In the genomic region with DNA sequence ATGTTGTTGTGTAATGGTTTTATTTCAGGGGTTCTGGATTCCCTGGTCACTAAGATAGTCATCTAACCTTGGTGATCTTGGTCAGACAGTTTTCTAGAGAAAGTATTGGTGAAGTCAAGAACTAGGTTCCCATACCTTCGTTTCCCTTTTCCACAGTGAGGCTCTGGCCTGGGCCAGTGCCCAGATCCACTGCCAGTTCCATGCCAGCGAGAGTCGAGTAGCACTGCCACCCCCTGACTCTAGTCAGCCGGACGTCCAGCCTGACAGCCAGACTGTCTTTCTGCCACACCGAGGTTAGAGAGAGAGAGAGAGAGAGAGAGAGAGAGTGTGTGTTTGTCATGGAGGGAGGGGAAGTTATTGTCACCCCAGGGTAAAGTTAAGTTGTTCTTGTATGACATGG, we compare ENCODE assay signal across 8 mouse cellular contexts. TPM values are rescaled to one million over a fixed set of nuclear protein-coding genes. Genes with fewer than 3 reads are reported as not detected.
A peak's percentile ranks its signal among the peaks of the same experiment; 100 is the strongest.
DNase-seq lines count a peak whose midpoint lies in the region; ATAC-seq lines count a peak whose summit lies in the region.

No protein-coding gene starts in this region.

- peaks cover 49% of the 10 kb centered on the region for H3K36me3 ChIP-seq in heart, embryonic 12.5 days
- peaks cover 54% of the 10 kb centered on the region for H3K36me3 ChIP-seq in hindbrain, embryonic 10.5 days
- H3K36me3 ChIP-seq in midbrain, embryonic 10.5 days, result peaks cover 56% of the 10 kb centered on the region

- H3K4me2 ChIP-seq in heart, embryonic 12.5 days, result peak overlapping the region; percentile 99

- intact Hi-C loops in heart, postnatal 25 days (cut with DNase I), result loop anchor here (5.0 kb wide), 2 partner anchors 47 to 53 kb away; a partner anchor contains a TSS

- peaks cover 45% of the 10 kb centered on the region for H3K4me1 ChIP-seq in heart, embryonic 12.5 days (replicated peaks)
- peaks cover 54% of the 10 kb centered on the region for H3K4me1 ChIP-seq in hindbrain, embryonic 10.5 days (replicated peaks)
- H3K4me1 ChIP-seq in midbrain, embryonic 10.5 days, result peaks cover 48% of the 10 kb centered on the region

- H3K9me3 ChIP-seq in heart, embryonic 12.5 days (replicated peaks), result no peaks in the 10 kb centered on the region
- no peaks in the 10 kb centered on the region for H3K9me3 ChIP-seq in hindbrain, embryonic 10.5 days
- no peaks in the 10 kb centered on the region for H3K9me3 ChIP-seq in midbrain, embryonic 10.5 days (replicated peaks)

- no peaks in the 10 kb centered on the region for H3K27me3 ChIP-seq in heart, embryonic 12.5 days (replicated peaks)
- no peaks in the 10 kb centered on the region for H3K27me3 ChIP-seq in hindbrain, embryonic 10.5 days (ENCODE audit: insufficient read depth, poor library complexity, severe bottlenecking)
- no peaks in the 10 kb centered on the region for H3K27me3 ChIP-seq in midbrain, embryonic 10.5 days (ENCODE audit: low read depth, poor library complexity, severe bottlenecking)

- H3K27ac ChIP-seq in heart, embryonic 12.5 days (ENCODE audit: poor library complexity, severe bottlenecking), result no peak overlapping the region
- no peak overlapping the region for H3K27ac ChIP-seq in hindbrain, embryonic 10.5 days
- peak overlapping the region; percentile 94; the same call in 1 of the 2 replicates for H3K27ac ChIP-seq in midbrain, embryonic 10.5 days (replicated peaks)

- peak overlapping the region; percentile 95 for H3K4me3 ChIP-seq in heart, embryonic 12.5 days
- H3K4me3 ChIP-seq in hindbrain, embryonic 10.5 days, result peak overlapping the region; percentile 93
- peak overlapping the region; percentile 93 for H3K4me3 ChIP-seq in midbrain, embryonic 10.5 days

- H3K9ac ChIP-seq in heart, embryonic 12.5 days, result peak overlapping the region; percentile 92

- ATAC-seq in heart, embryonic 12.5 days (ENCODE audit: insufficient number of reproducible peaks, low FRiP score), result no peak
- no peak for ATAC-seq in activated CD4-positive, CD25-positive, alpha-beta regulatory T cell, adult 4 months
- ATAC-seq in cerebellum, adult (ENCODE audit: insufficient number of reproducible peaks, low FRiP score, low TSS enrichment), result no peak

- no peak for DNase-seq in heart, postnatal 25 days (ENCODE audit: low spot score)
- DNase-seq in adipocyte (ENCODE audit: low spot score), result peak; percentile 28
- DNase-seq in hindbrain, embryonic 10.5 days (ENCODE audit: low spot score), result no peak
- no peak for DNase-seq in midbrain, embryonic 10.5 days (ENCODE audit: low spot score)
- no peak for DNase-seq in layer of hippocampus, postnatal 25 days (ENCODE audit: extremely low spot score in 1 of 2, low spot score in 1 of 2)

- WGBS in heart, embryonic 12.5 days, result 85% methylated on average over 6 of the region's 6 CpGs
- WGBS in hindbrain, embryonic 10.5 days, result 81% methylated on average over 6 of the region's 6 CpGs
- 87% methylated on average over 6 of the region's 6 CpGs for WGBS in midbrain, embryonic 10.5 days

RNA-seq across cellular contexts. Expression of a gene that starts 1.1 kb away (rescaled TPM):
- 25.5 and 25.8 TPM in 2 replicates for polyA plus RNA-seq in heart, embryonic 12.5 days (2016; fragmentation: Nextera tagmentation; extraction: Ambion mirVana)
- total RNA-seq in heart, postnatal 25 days (2021), result 10 to 100 TPM; 13.5 to 14.3 TPM
- polyA plus RNA-seq in hindbrain, embryonic 10.5 days (2016; fragmentation: Nextera tagmentation; extraction: Ambion mirVana), result 28.0 and 36.3 TPM in 2 replicates
- polyA plus RNA-seq in midbrain, embryonic 10.5 days (2016; fragmentation: Nextera tagmentation; extraction: Ambion mirVana), result 26.7 and 31.6 TPM in 2 replicates
- polyA plus RNA-seq in activated CD4-positive, CD25-positive, alpha-beta regulatory T cell, adult 4 months (2017; shearing (Covaris generic)), result 10 to 100 TPM; 12.7 to 14.4 TPM
- total RNA-seq in layer of hippocampus, postnatal 25 days (2021), result 10 to 100 TPM; 60.8 to 64.4 TPM

RNA-seq across cellular contexts. Expression of a gene that starts 1.2 kb away (rescaled TPM):
- 20.4 and 26.4 TPM in 2 replicates for polyA plus RNA-seq in heart, embryonic 12.5 days (2016; fragmentation: Nextera tagmentation; extraction: Ambion mirVana)
- total RNA-seq in heart, postnatal 25 days (2021), result 10 to 100 TPM; 29.5 to 36.7 TPM
- polyA plus RNA-seq in hindbrain, embryonic 10.5 days (2016; fragmentation: Nextera tagmentation; extraction: Ambion mirVana), result 20.3 and 25.6 TPM in 2 replicates
- 20.7 and 21.0 TPM in 2 replicates for polyA plus RNA-seq in midbrain, embryonic 10.5 days (2016; fragmentation: Nextera tagmentation; extraction: Ambion mirVana)
- 10 to 100 TPM; 10.8 to 12.4 TPM for polyA plus RNA-seq in activated CD4-positive, CD25-positive, alpha-beta regulatory T cell, adult 4 months (2017; shearing (Covaris generic))
- total RNA-seq in layer of hippocampus, postnatal 25 days (2021), result 10 to 100 TPM; 40.9 to 42.7 TPM

RNA-seq across cellular contexts. Expression of a gene that starts 4.6 kb away (rescaled TPM):
- polyA plus RNA-seq in heart, embryonic 12.5 days (2016; fragmentation: Nextera tagmentation; extraction: Ambion mirVana), result 0.50 and 1.3 TPM in 2 replicates
- under 1 TPM in 1 of 2 experiments, not detected in 1; 0.60 TPM for total RNA-seq in heart, postnatal 25 days (2021)
- 0.88 and 1.0 TPM in 2 replicates for polyA plus RNA-seq in hindbrain, embryonic 10.5 days (2016; fragmentation: Nextera tagmentation; extraction: Ambion mirVana)
- 0.32 and 0.74 TPM in 2 replicates for polyA plus RNA-seq in midbrain, embryonic 10.5 days (2016; fragmentation: Nextera tagmentation; extraction: Ambion mirVana)
- not detected for polyA plus RNA-seq in activated CD4-positive, CD25-positive, alpha-beta regulatory T cell, adult 4 months (2017; shearing (Covaris generic))
- not detected for total RNA-seq in layer of hippocampus, postnatal 25 days (2021)

RNA-seq across cellular contexts. Expression of a gene that starts 17.2 kb away (rescaled TPM):
- polyA plus RNA-seq in heart, embryonic 12.5 days (2016; fragmentation: Nextera tagmentation; extraction: Ambion mirVana), result 117 and 124 TPM in 2 replicates
- 100 to 1,000 TPM; 115 to 124 TPM for total RNA-seq in heart, postnatal 25 days (2021)
- 52.8 and 58.9 TPM in 2 replicates for polyA plus RNA-seq in hindbrain, embryonic 10.5 days (2016; fragmentation: Nextera tagmentation; extraction: Ambion mirVana)
- polyA plus RNA-seq in midbrain, embryonic 10.5 days (2016; fragmentation: Nextera tagmentation; extraction: Ambion mirVana), result 43.3 and 47.2 TPM in 2 replicates
- 100 to 1,000 TPM in 1 of 2 experiments, 10 to 100 TPM in 1; 86.9 to 116 TPM for polyA plus RNA-seq in activated CD4-positive, CD25-positive, alpha-beta regulatory T cell, adult 4 months (2017; shearing (Covaris generic))
- total RNA-seq in layer of hippocampus, postnatal 25 days (2021), result 10 to 100 TPM; 40.9 to 47.3 TPM

RNA-seq across cellular contexts. Expression of a gene that starts 17.6 kb away (rescaled TPM):
- 57.2 and 61.2 TPM in 2 replicates for polyA plus RNA-seq in heart, embryonic 12.5 days (2016; fragmentation: Nextera tagmentation; extraction: Ambion mirVana)
- 10 to 100 TPM; 45.8 to 48.3 TPM for total RNA-seq in heart, postnatal 25 days (2021)
- 40.7 and 53.3 TPM in 2 replicates for polyA plus RNA-seq in hindbrain, embryonic 10.5 days (2016; fragmentation: Nextera tagmentation; extraction: Ambion mirVana)
- 43.1 and 49.1 TPM in 2 replicates for polyA plus RNA-seq in midbrain, embryonic 10.5 days (2016; fragmentation: Nextera tagmentation; extraction: Ambion mirVana)
- 100 to 1,000 TPM; 101 to 104 TPM for polyA plus RNA-seq in activated CD4-positive, CD25-positive, alpha-beta regulatory T cell, adult 4 months (2017; shearing (Covaris generic))
- 10 to 100 TPM; 58.8 to 71.2 TPM for total RNA-seq in layer of hippocampus, postnatal 25 days (2021)
